Mouse (Mus musculus) megakaryocyte, embryonic 14.5 days (primary cell): ENCODE results near the gene Plekhh1. TPM values are rescaled to one million over a fixed set of nuclear protein-coding genes. Genes with fewer than 3 reads are reported as not detected.

Experiments used
- H3K27me3 ChIP-seq: replicated peaks from 2 replicates; pipeline ENCODE3; 2012; ENCODE audit warnings: inconsistent platforms
- H3K36me3 ChIP-seq: replicated peaks from 2 replicates; pipeline ENCODE3; 2012; ENCODE audit warnings: low read length, inconsistent platforms, mixed read lengths
- H3K4me1 ChIP-seq: 2 replicates; pipeline ENCODE4 v1.6.1; 2012; ENCODE audit warnings: inconsistent platforms
- H3K4me3 ChIP-seq: replicated peaks from 2 replicates; pipeline ENCODE3; 2012; ENCODE audit warnings: moderate library complexity, mild to moderate bottlenecking, inconsistent platforms
- H3K9me3 ChIP-seq: 2 replicates; pipeline ENCODE4 v1.6.1; 2012; ENCODE audit warnings: inconsistent platforms
- FLI1 ChIP-seq: IDR thresholded peaks from 2 replicates; pipeline ENCODE4 v1.6.1; 2012; ENCODE audit warnings: low read length, inconsistent platforms, mixed read lengths
- GATA1 ChIP-seq: IDR thresholded peaks from 3 replicates; pipeline ENCODE4 v1.6.1; 2012; ENCODE audit warnings: mixed read lengths, low read length, inconsistent platforms, borderline replicate concordance
- polyA plus RNA-seq: library from polyadenylated mRNA; stranded (reverse); fragments of >175 nt; gene quantifications from 2 replicates; pipeline ENCODE4 v1.2.3, GENCODE M21; 2012; ENCODE audit warnings: low replicate concordance; ENCODE audit not compliant: insufficient read depth

Gene Plekhh1
- polyA plus RNA-seq, 1 experiment = 0.02 TPM

- peaks cover 9% of the 10 kb centered on the region for H3K36me3 ChIP-seq
- H3K9me3 ChIP-seq = no peaks in the 10 kb centered on the region
- peaks cover 26% of the 10 kb centered on the region for H3K4me1 ChIP-seq
- no peak overlapping the region for H3K4me3 ChIP-seq
- H3K27me3 ChIP-seq = peaks cover 73% of the 10 kb centered on the region
- TF ChIP-seq FLI1 (no peak), GATA1 (no peak)
Measured at GRCm38 (mm10) chr12:79067526-79067925, 38.6 kb downstream of the Plekhh1 start.

- Histone ChIP-seq H3K9me3 (no peaks in the 10 kb centered on the region), H3K4me3 (no peak overlapping the region), H3K4me1 (peaks cover 29% of the 10 kb centered on the region), H3K36me3 (peaks cover 17% of the 10 kb centered on the region), H3K27me3 (peaks cover 70% of the 10 kb centered on the region)
- TF ChIP-seq GATA1 (no peak), FLI1 (no peak)
Measured at GRCm38 (mm10) chr12:79068306-79068705, 39.3 kb downstream of the Plekhh1 start.

GRCm38 (mm10) chr12:79069187-79069608 is 40.2 kb downstream of the Plekhh1 start:
- Histone ChIP-seq H3K27me3 (peaks cover 61% of the 10 kb centered on the region), H3K4me3 (no peak overlapping the region), H3K9me3 (no peaks in the 10 kb centered on the region), H3K36me3 (peaks cover 26% of the 10 kb centered on the region), H3K4me1 (peaks cover 31% of the 10 kb centered on the region)
- TF ChIP-seq FLI1 (no peak), GATA1 (no peak)

- Histone ChIP-seq H3K4me1 (peaks cover 31% of the 10 kb centered on the region), H3K4me3 (peak overlapping the region; percentile 33), H3K36me3 (peaks cover 33% of the 10 kb centered on the region), H3K27me3 (peaks cover 54% of the 10 kb centered on the region), H3K9me3 (no peaks in the 10 kb centered on the region)
- TF ChIP-seq FLI1 = no peak
- TF ChIP-seq GATA1 = no peak
Measured at GRCm38 (mm10) chr12:79069916-79070315, 41.0 kb downstream of the Plekhh1 start.

- Histone ChIP-seq H3K27me3 (peaks cover 45% of the 10 kb centered on the region), H3K4me3 (no peak overlapping the region)
- TF ChIP-seq FLI1 (no peak), GATA1 (no peak)
Measured at GRCm38 (mm10) chr12:79070736-79071333, 41.9 kb downstream of the Plekhh1 start.

GRCm38 (mm10) chr12:79072576-79072975 is 43.6 kb downstream of the Plekhh1 start:
- H3K27me3 ChIP-seq = peaks cover 30% of the 10 kb centered on the region
- no peak overlapping the region for H3K4me3 ChIP-seq
- peaks cover 31% of the 10 kb centered on the region for H3K4me1 ChIP-seq
- peaks cover 59% of the 10 kb centered on the region for H3K36me3 ChIP-seq
- TF ChIP-seq GATA1 (no peak), FLI1 (no peak)
- no peaks in the 10 kb centered on the region for H3K9me3 ChIP-seq

More at GRCm38 (mm10) chr12:79070736-79071333, 41.9 kb downstream of the Plekhh1 start:
- H3K4me1 ChIP-seq = peaks cover 31% of the 10 kb centered on the region
- H3K36me3 ChIP-seq = peaks cover 42% of the 10 kb centered on the region
- H3K9me3 ChIP-seq = no peaks in the 10 kb centered on the region

GRCm38 (mm10) chr12:79073362-79073761 is 44.4 kb downstream of the Plekhh1 start:
- Histone ChIP-seq H3K27me3 (peaks cover 22% of the 10 kb centered on the region), H3K4me3 (no peak overlapping the region), H3K9me3 (no peaks in the 10 kb centered on the region), H3K36me3 (peaks cover 66% of the 10 kb centered on the region), H3K4me1 (peaks cover 31% of the 10 kb centered on the region)
- TF ChIP-seq FLI1 = no peak
- TF ChIP-seq GATA1 = no peak

- H3K27me3 ChIP-seq = peaks cover 2% of the 10 kb centered on the region
- H3K9me3 ChIP-seq = peaks cover 4% of the 10 kb centered on the region
- TF ChIP-seq FLI1 (no peak), GATA1 (no peak)
- H3K4me1 ChIP-seq = peaks cover 35% of the 10 kb centered on the region
- H3K4me3 ChIP-seq = peak within 1 kb of the TSS; percentile 97
- peaks cover 36% of the 10 kb centered on the region for H3K36me3 ChIP-seq
Measured at GRCm38 (mm10) chr12:79089182-79089812, 60.3 kb downstream of the Plekhh1 start, which contains the start of gene Pigh. TSS of gene Pigh (minus strand) at chr12:79089651.

GRCm38 (mm10) chr12:79092569-79092968 is 63.6 kb downstream of the Plekhh1 start:
- Histone ChIP-seq H3K27me3 (peaks cover 4% of the 10 kb centered on the region), H3K4me1 (peaks cover 28% of the 10 kb centered on the region), H3K9me3 (peaks cover 10% of the 10 kb centered on the region), H3K36me3 (peaks cover 3% of the 10 kb centered on the region), H3K4me3 (peak overlapping the region; percentile 11)
- no peak for TF ChIP-seq GATA1
- no peak for TF ChIP-seq FLI1

- no peaks in the 10 kb centered on the region for H3K36me3 ChIP-seq
- peaks cover 28% of the 10 kb centered on the region for H3K27me3 ChIP-seq
- TF ChIP-seq FLI1 (no peak), GATA1 (no peak)
- H3K4me3 ChIP-seq = no peak overlapping the region
- H3K4me1 ChIP-seq = peaks cover 19% of the 10 kb centered on the region
- peaks cover 10% of the 10 kb centered on the region for H3K9me3 ChIP-seq
Measured at GRCm38 (mm10) chr12:79097106-79097752, 68.3 kb downstream of the Plekhh1 start.

GRCm38 (mm10) chr12:79103773-79104172 is 74.8 kb downstream of the Plekhh1 start:
- peaks cover 26% of the 10 kb centered on the region for H3K27me3 ChIP-seq
- peaks cover 11% of the 10 kb centered on the region; the same call in 1 of the 2 replicates for H3K9me3 ChIP-seq
- TF ChIP-seq FLI1 (no peak), GATA1 (no peak)
- H3K36me3 ChIP-seq = no peaks in the 10 kb centered on the region
- H3K4me3 ChIP-seq = no peak overlapping the region
- peaks cover 5% of the 10 kb centered on the region; the same call in 1 of the 2 replicates for H3K4me1 ChIP-seq
